Mouse (Mus musculus) embryonic facial prominence, embryonic 13.5 days (tissue): Measurements from ENCODE around the gene Ddx1. TPM values are rescaled to one million over a fixed set of nuclear protein-coding genes. Genes with fewer than 3 reads are reported as not detected.
"Not testable (repeated sequence)": the region's sequence is repeated elsewhere in the genome, so short reads cannot be mapped to it uniquely, and the experiment has no call there.

Experiments
- ATAC-seq: fragments of 200-750 bp; cut with Nextera tagmentation; 2 replicates; pipeline ENCODE4 v1.8.0; 2017; ENCODE audit warnings: low read depth; ENCODE audit not compliant: insufficient number of reproducible peaks, insufficient read depth, low FRiP score, low TSS enrichment
- H3K27ac ChIP-seq: fragments of 300-500 bp; sonication (generic); 2 replicates; pipeline ENCODE4 v1.5.1; 2015; ENCODE audit warnings: moderate library complexity, mild to moderate bottlenecking, inconsistent platforms
- H3K27me3 ChIP-seq: fragments of 300-500 bp; sonication (generic); 2 replicates; pipeline ENCODE4 v1.6.1; 2015; ENCODE audit warnings: mild to moderate bottlenecking, inconsistent platforms
- H3K36me3 ChIP-seq: fragments of 300-500 bp; sonication (generic); 2 replicates; pipeline ENCODE4 v1.6.1; 2015; ENCODE audit warnings: mild to moderate bottlenecking, inconsistent platforms
- H3K4me1 ChIP-seq: fragments of 300-500 bp; sonication (generic); 2 replicates; pipeline ENCODE4 v1.6.1; 2015; ENCODE audit warnings: inconsistent platforms
- H3K4me2 ChIP-seq: fragments of 300-500 bp; sonication (generic); 2 replicates; pipeline ENCODE4 v1.6.1; 2015; ENCODE audit warnings: moderate library complexity, mild to moderate bottlenecking, inconsistent platforms
- H3K4me3 ChIP-seq: fragments of 300-500 bp; sonication (generic); 2 replicates; pipeline ENCODE4 v1.5.1; 2015; ENCODE audit warnings: mild to moderate bottlenecking, inconsistent platforms
- H3K9ac ChIP-seq: fragments of 300-500 bp; sonication (generic); 2 replicates; pipeline ENCODE4 v1.6.1; 2015; ENCODE audit warnings: mild to moderate bottlenecking, inconsistent platforms
- H3K9me3 ChIP-seq: fragments of 300-500 bp; sonication (generic); 2 replicates; pipeline ENCODE4 v1.6.1; 2016; ENCODE audit warnings: inconsistent platforms
- WGBS: fragments of 180-500 bp; shearing (Covaris S2); methylation state at CpG from one replicate; pipeline ENCODE4 v1.1.7; 2015; ENCODE audit warnings: mixed read lengths; 5-methylcytosine and 5-hydroxymethylcytosine counted together
- polyA plus RNA-seq: library from polyadenylated mRNA; unstranded; fragments of >200 nt; fragmentation: Nextera tagmentation; extraction: Ambion mirVana; gene quantifications from 2 replicates; pipeline ENCODE4 v1.2.1, GENCODE M21; 2015

The Ddx1 gene
- polyA plus RNA-seq, 1 experiment from 2014 or later, result 128 TPM

GRCm38 (mm10) chr12:13199338-13200301, 49.4 kb downstream of the Ddx1 start:
- no peak overlapping the region for H3K4me3 ChIP-seq
- no peaks in the 10 kb centered on the region for H3K36me3 ChIP-seq
- H3K4me1 ChIP-seq, result no peaks in the 10 kb centered on the region
- H3K9me3 ChIP-seq, result no peaks in the 10 kb centered on the region
- no peaks in the 10 kb centered on the region for H3K27me3 ChIP-seq
- H3K4me2 ChIP-seq, result no peak overlapping the region
- WGBS, result 89% methylated on average over 13 of the region's 13 CpGs
- ATAC-seq, result no peak
- H3K27ac ChIP-seq, result no peak overlapping the region
- H3K9ac ChIP-seq, result no peak overlapping the region

DNA sequence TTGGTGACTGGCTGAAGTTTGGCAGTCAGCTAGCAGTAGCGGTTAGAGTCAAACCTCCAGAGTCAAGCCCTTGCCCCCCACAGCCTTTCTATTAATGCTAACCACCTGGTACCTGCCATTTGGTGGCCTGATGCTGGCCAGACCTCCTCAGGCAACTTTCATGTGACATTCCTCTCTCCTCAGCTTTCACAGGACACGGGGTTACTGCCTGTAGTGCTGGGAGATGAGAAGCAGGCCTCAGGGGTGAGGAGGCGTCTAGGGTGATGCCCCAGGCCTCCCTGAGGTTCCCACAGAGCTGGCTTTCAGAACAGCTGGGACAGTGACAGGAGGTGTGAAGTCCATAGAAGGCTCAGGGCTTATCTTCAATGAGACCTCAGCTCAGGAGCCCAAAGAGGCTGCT, 50.9 kb downstream of the Ddx1 start:
- Histone ChIP-seq H3K4me3 (no peak overlapping the region), H3K27me3 (no peaks in the 10 kb centered on the region), H3K27ac (no peak overlapping the region), H3K36me3 (no peaks in the 10 kb centered on the region), H3K9me3 (no peaks in the 10 kb centered on the region), H3K9ac (no peak overlapping the region), H3K4me2 (no peak overlapping the region), H3K4me1 (no peaks in the 10 kb centered on the region)
- 44% methylated on average over 3 of the region's 3 CpGs for WGBS
- no peak for ATAC-seq

GRCm38 (mm10) chr12:13196146-13196545, 52.9 kb downstream of the Ddx1 start:
- Histone ChIP-seq H3K27ac (no peak overlapping the region), H3K9ac (no peak overlapping the region)
- 72% methylated on average over 4 of the region's 4 CpGs for WGBS

DNA sequence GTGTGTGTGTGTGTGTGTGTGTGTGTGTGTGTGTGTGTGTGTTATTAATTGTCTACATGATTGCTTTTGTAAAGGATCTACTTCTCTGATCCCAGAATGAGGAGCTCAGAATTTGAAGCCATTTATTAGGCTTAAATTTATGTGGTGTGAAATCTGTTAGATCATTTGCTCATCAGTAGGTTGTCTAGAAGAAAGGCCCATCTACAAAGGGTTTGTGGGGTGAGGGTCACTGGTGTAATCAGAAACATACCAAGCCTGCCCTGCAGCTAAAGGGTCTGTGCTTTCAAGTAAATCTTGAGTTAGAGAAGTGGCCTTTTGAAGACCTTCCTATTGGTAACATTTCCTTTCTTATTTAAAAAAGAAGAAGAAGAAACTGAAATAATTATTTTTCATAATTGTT, 53.5 kb downstream of the Ddx1 start:
- Histone ChIP-seq H3K4me3 (no peak overlapping the region), H3K27me3 (no peaks in the 10 kb centered on the region), H3K9me3 (no peaks in the 10 kb centered on the region), H3K36me3 (no peaks in the 10 kb centered on the region), H3K9ac (no peak overlapping the region), H3K4me1 (no peaks in the 10 kb centered on the region), H3K4me2 (no peak overlapping the region), H3K27ac (no peak overlapping the region)
- no peak for ATAC-seq

More at GRCm38 (mm10) chr12:13196146-13196545, 52.9 kb downstream of the Ddx1 start:
- Histone ChIP-seq H3K4me1 (no peaks in the 10 kb centered on the region), H3K4me3 (no peak overlapping the region), H3K27me3 (no peaks in the 10 kb centered on the region), H3K36me3 (no peaks in the 10 kb centered on the region), H3K9me3 (no peaks in the 10 kb centered on the region), H3K4me2 (no peak overlapping the region)
- ATAC-seq, result no peak

DNA sequence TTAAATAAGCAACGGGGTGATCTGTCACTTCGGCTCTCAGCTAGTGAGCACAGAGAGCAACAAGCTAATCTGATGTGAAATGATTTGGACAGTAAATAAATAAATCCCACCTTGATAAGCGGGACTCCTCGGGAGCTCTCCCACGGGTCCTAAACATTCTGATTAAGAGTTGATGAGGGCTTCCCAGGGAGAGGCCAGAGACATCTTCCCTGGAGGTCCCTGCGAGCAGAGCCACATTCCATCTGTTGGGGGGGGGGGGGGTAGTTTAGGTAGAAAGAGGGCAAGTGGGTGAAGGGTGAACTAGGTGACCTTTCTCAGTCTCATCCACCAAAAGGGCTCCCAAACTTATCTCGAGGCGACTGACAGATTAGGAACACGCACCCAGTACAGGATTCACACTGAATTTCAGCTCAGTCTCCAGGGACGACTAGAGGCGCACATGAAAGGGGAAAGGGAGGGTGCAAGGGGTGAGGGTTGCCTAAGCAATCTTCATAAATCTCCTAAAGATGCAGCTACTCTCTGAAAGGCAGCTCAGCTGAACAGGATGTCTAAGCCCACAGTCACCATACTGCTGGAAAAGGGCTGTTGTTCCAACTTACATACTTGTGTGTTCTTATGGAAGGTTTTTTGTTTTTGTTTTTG, 60.8 kb downstream of the Ddx1 start:
- no peak for ATAC-seq
- no peak overlapping the region for H3K4me2 ChIP-seq
- WGBS, result 54% methylated on average over 11 of the region's 11 CpGs
- no peaks in the 10 kb centered on the region for H3K9me3 ChIP-seq
- no peak overlapping the region for H3K27ac ChIP-seq
- peaks cover 6% of the 10 kb centered on the region; the same call in 1 of the 2 replicates for H3K4me1 ChIP-seq
- no peaks in the 10 kb centered on the region for H3K27me3 ChIP-seq
- H3K4me3 ChIP-seq, result no peak overlapping the region
- H3K36me3 ChIP-seq, result no peaks in the 10 kb centered on the region
- H3K9ac ChIP-seq, result no peak overlapping the region

DNA sequence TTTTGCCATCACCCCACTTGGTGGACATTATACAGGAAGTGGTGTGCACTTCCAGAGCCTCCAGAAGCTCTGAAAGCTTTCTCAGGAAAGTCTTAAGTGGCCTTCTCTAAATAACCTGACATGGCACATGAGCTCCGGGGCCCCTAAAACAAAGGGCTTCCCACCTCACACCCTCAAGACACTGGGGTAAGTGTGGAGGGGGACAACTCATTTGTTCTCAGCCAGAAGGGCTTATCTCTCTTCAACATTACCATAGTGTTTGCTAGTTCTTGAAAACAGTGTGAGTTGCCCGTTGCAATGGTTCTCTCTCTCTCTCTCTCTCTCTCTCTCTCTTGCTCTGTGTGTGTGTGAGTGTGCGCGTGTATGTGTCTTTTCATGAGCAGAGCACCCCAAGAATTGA, 62.8 kb downstream of the Ddx1 start:
- ATAC-seq, result no peak
- Histone ChIP-seq H3K4me2 (no peak overlapping the region), H3K36me3 (no peaks in the 10 kb centered on the region), H3K27me3 (no peaks in the 10 kb centered on the region), H3K9ac (no peak overlapping the region), H3K4me1 (peaks cover 18% of the 10 kb centered on the region), H3K9me3 (no peaks in the 10 kb centered on the region), H3K27ac (no peak overlapping the region), H3K4me3 (no peak overlapping the region)
- 87% methylated on average over 4 of the region's 4 CpGs for whole genome bisulfite sequencing

DNA sequence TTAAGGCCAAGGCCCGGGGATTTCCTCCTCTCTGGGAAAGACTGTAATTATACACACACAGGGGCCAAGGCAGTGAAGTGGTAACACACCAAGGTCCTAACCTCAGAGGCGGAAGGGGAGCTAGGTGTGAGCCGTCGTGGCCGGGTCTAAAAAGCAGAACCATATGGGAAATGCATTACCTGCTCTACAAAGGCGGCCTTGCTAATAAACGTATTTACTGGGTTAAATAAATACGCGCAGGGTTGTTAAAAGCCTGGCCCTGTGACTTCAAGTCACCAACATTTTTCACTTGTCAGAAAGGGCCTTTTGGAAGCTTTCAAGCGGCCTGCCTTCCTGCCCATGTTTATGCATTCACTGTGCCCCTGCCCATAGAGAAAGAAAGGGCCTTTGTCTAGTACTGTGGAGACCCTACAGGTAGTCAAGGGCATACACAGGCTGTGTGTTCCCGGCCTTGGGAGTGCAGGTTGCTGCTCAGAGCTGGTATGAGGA, 64.1 kb downstream of the Ddx1 start:
- Histone ChIP-seq H3K27me3 (no peaks in the 10 kb centered on the region), H3K9me3 (no peaks in the 10 kb centered on the region), H3K4me2 (no peak overlapping the region), H3K36me3 (no peaks in the 10 kb centered on the region), H3K9ac (no peak overlapping the region), H3K27ac (no peak overlapping the region), H3K4me1 (peaks cover 30% of the 10 kb centered on the region), H3K4me3 (no peak overlapping the region)
- ATAC-seq, result no peak
- WGBS, result 45% methylated on average over 11 of the region's 11 CpGs

- H3K4me1 ChIP-seq, result peaks cover 30% of the 10 kb centered on the region
- not testable (repeated sequence) for H3K27ac ChIP-seq, H3K4me2 ChIP-seq, H3K9ac ChIP-seq, H3K4me3 ChIP-seq, H3K9me3 ChIP-seq, H3K36me3 ChIP-seq, ATAC-seq, H3K27me3 ChIP-seq
- 79% methylated on average over 4 of the region's 4 CpGs for WGBS
Measured at GRCm38 (mm10) chr12:13184136-13184535, 64.9 kb downstream of the Ddx1 start.

DNA sequence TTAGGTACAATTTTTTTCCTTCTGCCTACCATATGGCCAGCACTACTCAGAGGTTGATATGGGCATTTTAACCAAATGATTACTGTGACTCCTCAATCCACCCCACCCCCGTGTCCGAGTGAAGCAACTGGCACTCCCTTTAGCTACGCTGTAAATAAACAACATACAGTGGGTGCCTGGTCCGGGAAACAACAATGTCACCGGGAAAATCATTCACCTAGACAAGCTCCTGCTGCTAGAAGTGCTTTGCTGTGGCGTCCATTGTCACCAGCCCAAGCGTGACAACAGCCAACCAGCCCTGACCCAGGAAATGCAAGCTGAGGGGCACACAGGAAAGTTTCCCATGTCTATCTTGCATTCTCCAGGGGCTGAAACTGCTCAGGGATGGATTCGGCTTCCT, 66.8 kb downstream of the Ddx1 start:
- H3K4me2 ChIP-seq, result no peak overlapping the region
- no peak overlapping the region for H3K9ac ChIP-seq
- H3K36me3 ChIP-seq, result no peaks in the 10 kb centered on the region
- no peak for ATAC-seq
- no peaks in the 10 kb centered on the region for H3K27me3 ChIP-seq
- no peak overlapping the region for H3K4me3 ChIP-seq
- peaks cover 34% of the 10 kb centered on the region for H3K4me1 ChIP-seq
- H3K9me3 ChIP-seq, result no peaks in the 10 kb centered on the region
- H3K27ac ChIP-seq, result no peak overlapping the region
- 67% methylated on average over 8 of the region's 8 CpGs for WGBS

- Histone ChIP-seq H3K4me2 (no peak overlapping the region), H3K9me3 (no peaks in the 10 kb centered on the region), H3K4me3 (no peak overlapping the region), H3K9ac (no peak overlapping the region), H3K36me3 (no peaks in the 10 kb centered on the region), H3K4me1 (peaks cover 39% of the 10 kb centered on the region), H3K27ac (no peak overlapping the region), H3K27me3 (no peaks in the 10 kb centered on the region)
- no peak for ATAC-seq
- WGBS, result 75% methylated on average over 6 of the region's 6 CpGs
Measured at GRCm38 (mm10) chr12:13181721-13182120, 67.3 kb downstream of the Ddx1 start.

- peaks cover 48% of the 10 kb centered on the region for H3K4me1 ChIP-seq
- no peak; the same call in 1 of the 2 replicates for ATAC-seq
- no peaks in the 10 kb centered on the region for H3K9me3 ChIP-seq
- H3K9ac ChIP-seq, result no peak overlapping the region
- no peak overlapping the region for H3K4me3 ChIP-seq
- no peaks in the 10 kb centered on the region for H3K36me3 ChIP-seq
- H3K27ac ChIP-seq, result 0 out of 2 replicates have a peak overlapping the region, but pooled peaks have one; percentile 16
- WGBS, result 22% methylated on average over 9 of the region's 9 CpGs
- no peak overlapping the region for H3K4me2 ChIP-seq
- no peaks in the 10 kb centered on the region for H3K27me3 ChIP-seq
Measured at GRCm38 (mm10) chr12:13180715-13181335, 68.2 kb downstream of the Ddx1 start.
